Mouse (Mus musculus) heart, embryonic 15.5 days (tissue): ENCODE measurements around the gene Acap2. TPM values are rescaled to one million over a fixed set of nuclear protein-coding genes. Genes with fewer than 3 reads are reported as not detected.

Source experiments
- ATAC-seq: fragments of 200-750 bp; cut with Nextera tagmentation; replicated peaks from 2 replicates; pipeline ENCODE4 v1.8.0; 2017; ENCODE audit warnings: low read depth, moderate TSS enrichment; ENCODE audit not compliant: insufficient number of reproducible peaks, insufficient read depth, low FRiP score
- H3K27ac ChIP-seq: fragments of 300-500 bp; sonication (generic); 2 replicates; pipeline ENCODE4 v1.5.1; 2015; ENCODE audit warnings: mild to moderate bottlenecking, inconsistent platforms
- H3K27me3 ChIP-seq: fragments of 300-500 bp; sonication (generic); 2 replicates; pipeline ENCODE4 v1.6.1; 2015; ENCODE audit warnings: inconsistent platforms
- H3K36me3 ChIP-seq: fragments of 300-500 bp; sonication (generic); 2 replicates; pipeline ENCODE4 v1.6.1; 2015; ENCODE audit warnings: mild to moderate bottlenecking, inconsistent platforms
- H3K4me1 ChIP-seq: fragments of 300-500 bp; sonication (generic); replicated peaks from 2 replicates; pipeline ENCODE4 v1.6.1; 2015; ENCODE audit warnings: inconsistent platforms
- H3K4me2 ChIP-seq: fragments of 300-500 bp; sonication (generic); 2 replicates; pipeline ENCODE4 v1.6.1; 2015; ENCODE audit warnings: inconsistent platforms, mild to moderate bottlenecking, moderate library complexity
- H3K4me3 ChIP-seq: fragments of 300-500 bp; sonication (generic); 2 replicates; pipeline ENCODE4 v1.5.1; 2015; ENCODE audit warnings: mild to moderate bottlenecking, inconsistent platforms
- H3K9ac ChIP-seq: fragments of 300-500 bp; sonication (generic); 2 replicates; pipeline ENCODE4 v1.6.1; 2015; ENCODE audit warnings: mild to moderate bottlenecking, inconsistent platforms
- H3K9me3 ChIP-seq: fragments of 300-500 bp; sonication (generic); replicated peaks from 2 replicates; pipeline ENCODE4 v1.6.1; 2016; ENCODE audit warnings: inconsistent platforms
- WGBS: fragments of 180-500 bp; shearing (Covaris S2); methylation state at CpG from one replicate; pipeline ENCODE4 v1.1.7; 2015; ENCODE audit warnings: mixed read lengths; 5-methylcytosine and 5-hydroxymethylcytosine counted together
- polyA plus RNA-seq: library from polyadenylated mRNA; unstranded; fragments of >200 nt; fragmentation: Nextera tagmentation; extraction: Ambion mirVana; gene quantifications from 2 replicates; pipeline ENCODE4 v1.2.1, GENCODE M21; 2015

Gene Acap2
- polyA plus RNA-seq, 1 experiment from 2014 or later = 10.6 TPM

- WGBS = 77% methylated on average over 2 of the region's 2 CpGs
- no peak overlapping the region for H3K27ac ChIP-seq
- no peak for ATAC-seq
Measured at GRCm38 (mm10) chr16:31185757-31186156, 15.3 kb downstream of the Acap2 start.

GRCm38 (mm10) chr16:31184727-31185126, 16.3 kb downstream of the Acap2 start:
- no peak overlapping the region for H3K4me3 ChIP-seq

More at GRCm38 (mm10) chr16:31185757-31186156, 15.3 kb downstream of the Acap2 start:
- no peak overlapping the region for H3K9ac ChIP-seq
- no peak overlapping the region for H3K4me3 ChIP-seq
- no peaks in the 10 kb centered on the region for H3K27me3 ChIP-seq
- no peak overlapping the region for H3K4me2 ChIP-seq
- H3K4me1 ChIP-seq = peaks cover 34% of the 10 kb centered on the region
- H3K9me3 ChIP-seq = no peaks in the 10 kb centered on the region
- H3K36me3 ChIP-seq = no peaks in the 10 kb centered on the region

GRCm38 (mm10) chr16:31182576-31182975, 18.5 kb downstream of the Acap2 start:
- Histone ChIP-seq H3K36me3 (no peaks in the 10 kb centered on the region), H3K27me3 (no peaks in the 10 kb centered on the region), H3K27ac (peak overlapping the region; percentile 38; the same call in 1 of the 2 replicates), H3K9me3 (no peaks in the 10 kb centered on the region), H3K9ac (no peak overlapping the region), H3K4me1 (peaks cover 26% of the 10 kb centered on the region), H3K4me3 (no peak overlapping the region), H3K4me2 (no peak overlapping the region)
- peak; percentile 64; the same call in 1 of the 2 replicates for ATAC-seq
- WGBS = 50% methylated on average over 9 of the region's 9 CpGs

More at GRCm38 (mm10) chr16:31184727-31185126, 16.3 kb downstream of the Acap2 start:
- 62% methylated on average over 4 of the region's 4 CpGs for WGBS
- H3K27ac ChIP-seq = no peak overlapping the region
- no peaks in the 10 kb centered on the region for H3K9me3 ChIP-seq
- no peak overlapping the region for H3K4me2 ChIP-seq
- ATAC-seq = no peak
- peaks cover 34% of the 10 kb centered on the region for H3K4me1 ChIP-seq
- no peak overlapping the region for H3K9ac ChIP-seq
- no peaks in the 10 kb centered on the region for H3K36me3 ChIP-seq
- H3K27me3 ChIP-seq = no peaks in the 10 kb centered on the region

- Histone ChIP-seq H3K9ac (no peak overlapping the region), H3K36me3 (no peaks in the 10 kb centered on the region), H3K27ac (no peak overlapping the region), H3K9me3 (no peaks in the 10 kb centered on the region), H3K4me1 (peaks cover 26% of the 10 kb centered on the region), H3K27me3 (no peaks in the 10 kb centered on the region), H3K4me2 (no peak overlapping the region), H3K4me3 (no peak overlapping the region)
- WGBS = 85% methylated on average over 8 of the region's 8 CpGs
- ATAC-seq = no peak
Measured at GRCm38 (mm10) chr16:31180843-31181242, 20.2 kb downstream of the Acap2 start.

- no peak for ATAC-seq
- H3K9ac ChIP-seq = no peak overlapping the region
- no peak overlapping the region for H3K4me2 ChIP-seq
- no peak overlapping the region for H3K27ac ChIP-seq
- no peaks in the 10 kb centered on the region for H3K27me3 ChIP-seq
- H3K4me3 ChIP-seq = no peak overlapping the region
- peaks cover 21% of the 10 kb centered on the region for H3K4me1 ChIP-seq
- no peaks in the 10 kb centered on the region for H3K9me3 ChIP-seq
- WGBS = 69% methylated on average over 5 of the region's 5 CpGs
- no peaks in the 10 kb centered on the region for H3K36me3 ChIP-seq
Measured at GRCm38 (mm10) chr16:31179384-31179783, 21.7 kb downstream of the Acap2 start.

- no peak overlapping the region for H3K27ac ChIP-seq
- 70% methylated on average over 9 of the region's 9 CpGs for WGBS
- H3K36me3 ChIP-seq = no peaks in the 10 kb centered on the region
- H3K9ac ChIP-seq = no peak overlapping the region
- no peak overlapping the region for H3K4me2 ChIP-seq
- no peaks in the 10 kb centered on the region for H3K27me3 ChIP-seq
- H3K9me3 ChIP-seq = no peaks in the 10 kb centered on the region
- no peak for ATAC-seq
- no peaks in the 10 kb centered on the region for H3K4me1 ChIP-seq
- H3K4me3 ChIP-seq = no peak overlapping the region
Measured at GRCm38 (mm10) chr16:31174880-31175638, 26.0 kb downstream of the Acap2 start.

GRCm38 (mm10) chr16:31172229-31172628, 28.8 kb downstream of the Acap2 start:
- no peak overlapping the region for H3K27ac ChIP-seq
- no peak for ATAC-seq
- 95% methylated on average over 3 of the region's 3 CpGs for WGBS
- peaks cover 10% of the 10 kb centered on the region for H3K4me1 ChIP-seq
- no peaks in the 10 kb centered on the region for H3K36me3 ChIP-seq
- H3K27me3 ChIP-seq = no peaks in the 10 kb centered on the region
- H3K9me3 ChIP-seq = no peaks in the 10 kb centered on the region
- H3K4me2 ChIP-seq = no peak overlapping the region
- no peak overlapping the region for H3K9ac ChIP-seq
- H3K4me3 ChIP-seq = no peak overlapping the region

- H3K4me2 ChIP-seq = no peak overlapping the region
- no peaks in the 10 kb centered on the region for H3K36me3 ChIP-seq
- no peak overlapping the region for H3K9ac ChIP-seq
- peaks cover 11% of the 10 kb centered on the region for H3K4me1 ChIP-seq
- H3K27ac ChIP-seq = no peak overlapping the region
- no peak overlapping the region for H3K4me3 ChIP-seq
- no peaks in the 10 kb centered on the region for H3K9me3 ChIP-seq
- H3K27me3 ChIP-seq = no peaks in the 10 kb centered on the region
- no peak for ATAC-seq
Measured at GRCm38 (mm10) chr16:31171418-31171817, 29.6 kb downstream of the Acap2 start.

GRCm38 (mm10) chr16:31170297-31170696, 30.7 kb downstream of the Acap2 start:
- Histone ChIP-seq H3K4me1 (peaks cover 20% of the 10 kb centered on the region), H3K27ac (no peak overlapping the region), H3K4me3 (no peak overlapping the region), H3K27me3 (no peaks in the 10 kb centered on the region), H3K36me3 (no peaks in the 10 kb centered on the region), H3K9me3 (no peaks in the 10 kb centered on the region), H3K9ac (no peak overlapping the region), H3K4me2 (no peak overlapping the region)
- 93% methylated on average over 8 of the region's 8 CpGs for WGBS
- no peak for ATAC-seq

GRCm38 (mm10) chr16:31169596-31169995, 31.4 kb downstream of the Acap2 start:
- no peak overlapping the region for H3K9ac ChIP-seq
- ATAC-seq = no peak
- H3K4me2 ChIP-seq = no peak overlapping the region
- H3K27ac ChIP-seq = no peak overlapping the region
- H3K4me3 ChIP-seq = no peak overlapping the region
- no peaks in the 10 kb centered on the region for H3K36me3 ChIP-seq
- H3K4me1 ChIP-seq = peaks cover 24% of the 10 kb centered on the region
- H3K27me3 ChIP-seq = no peaks in the 10 kb centered on the region
- no peaks in the 10 kb centered on the region for H3K9me3 ChIP-seq

GRCm38 (mm10) chr16:31167934-31168333, 33.1 kb downstream of the Acap2 start:
- ATAC-seq = no peak
- Histone ChIP-seq H3K27ac (no peak overlapping the region), H3K4me2 (no peak overlapping the region), H3K36me3 (no peaks in the 10 kb centered on the region), H3K9me3 (no peaks in the 10 kb centered on the region), H3K9ac (no peak overlapping the region), H3K4me1 (peaks cover 27% of the 10 kb centered on the region), H3K27me3 (no peaks in the 10 kb centered on the region), H3K4me3 (no peak overlapping the region)
- WGBS = 51% methylated on average over 7 of the region's 7 CpGs
